Mouse (Mus musculus): ENCODE measurements around the gene Ubald2.
A peak's percentile ranks its signal among the peaks of the same experiment; 100 is the strongest.
"Not testable (repeated sequence)": the region's sequence is repeated elsewhere in the genome, so short reads cannot be mapped to it uniquely, and the experiment has no call there.

The Ubald2 gene

GRCm38 (mm10) chr11:116459786-116460185, 25.9 kb downstream of the Ubald2 start:
- no peak for DNase-seq (ENCODE audit: low spot score in 2 of 2)

GRCm38 (mm10) chr11:116463338-116463737, 29.4 kb downstream of the Ubald2 start:
- DNase-seq (ENCODE audit: low spot score in 2 of 2), result no peak

- DNase-seq (ENCODE audit: low spot score in 2 of 2), result peak; percentile 83 to 90
These were observed 29.9 kb downstream of the Ubald2 start for GRCm38 (mm10) chr11:116463833-116464232.

- no peak for DNase-seq (ENCODE audit: low spot score in 2 of 2)
These were observed 32.2 kb downstream of the Ubald2 start, which contains the start of gene Qrich2 for GRCm38 (mm10) chr11:116466141-116466540. Qrich2 (minus strand) TSS chr11:116466241.

GRCm38 (mm10) chr11:116468338-116468737, 34.4 kb downstream of the Ubald2 start:
- not testable (repeated sequence) for DNase-seq (ENCODE audit: low spot score in 2 of 2)

GRCm38 (mm10) chr11:116470249-116470648, 36.4 kb downstream of the Ubald2 start:
- DNase-seq (ENCODE audit: low spot score in 2 of 2), result no peak

- no peak for DNase-seq (ENCODE audit: low spot score in 2 of 2)
These were observed 37.0 kb downstream of the Ubald2 start for GRCm38 (mm10) chr11:116470896-116471295.

- no peak for DNase-seq (ENCODE audit: low spot score in 2 of 2)
These were observed 38.4 kb downstream of the Ubald2 start for GRCm38 (mm10) chr11:116472275-116472674.

- no peak for DNase-seq (ENCODE audit: low spot score in 2 of 2)
These were observed 42.1 kb downstream of the Ubald2 start for GRCm38 (mm10) chr11:116476041-116476440.

- DNase-seq (ENCODE audit: low spot score in 2 of 2), result no peak
These were observed 42.8 kb downstream of the Ubald2 start for GRCm38 (mm10) chr11:116476696-116477095.

GRCm38 (mm10) chr11:116477160-116477759, 43.4 kb downstream of the Ubald2 start:
- DNase-seq (ENCODE audit: low spot score in 2 of 2), result no peak

GRCm38 (mm10) chr11:116478978-116479377, 45.1 kb downstream of the Ubald2 start:
- no peak for DNase-seq (ENCODE audit: low spot score in 2 of 2)

- no peak for DNase-seq (ENCODE audit: low spot score in 2 of 2)
These were observed 45.9 kb downstream of the Ubald2 start for GRCm38 (mm10) chr11:116479832-116480231.

- no peak for DNase-seq (ENCODE audit: low spot score in 2 of 2)
These were observed 47.1 kb downstream of the Ubald2 start for GRCm38 (mm10) chr11:116480975-116481374.

GRCm38 (mm10) chr11:116481776-116482175, 47.9 kb downstream of the Ubald2 start:
- DNase-seq (ENCODE audit: low spot score in 2 of 2), result no peak

- DNase-seq (ENCODE audit: low spot score in 2 of 2), result no peak
These were observed 50.4 kb downstream of the Ubald2 start for GRCm38 (mm10) chr11:116484261-116484660.

GRCm38 (mm10) chr11:116488207-116488606, 54.3 kb downstream of the Ubald2 start:
- DNase-seq (ENCODE audit: low spot score in 2 of 2), result no peak
